Mouse (Mus musculus) heart, adult 11 months (tissue): ENCODE data around the gene Calr3.
A peak's percentile ranks its signal among the peaks of the same experiment; 100 is the strongest.

Source experiments
- DNase-seq: peaks from one replicate; pipeline ENCODE4 v3.0.0; 2022

Gene Calr3

GRCm38 (mm10) chr8:72434952-72435351 lies 8.7 kb downstream of the Calr3 start:
- peak; percentile 98 for DNase-seq

DNA sequence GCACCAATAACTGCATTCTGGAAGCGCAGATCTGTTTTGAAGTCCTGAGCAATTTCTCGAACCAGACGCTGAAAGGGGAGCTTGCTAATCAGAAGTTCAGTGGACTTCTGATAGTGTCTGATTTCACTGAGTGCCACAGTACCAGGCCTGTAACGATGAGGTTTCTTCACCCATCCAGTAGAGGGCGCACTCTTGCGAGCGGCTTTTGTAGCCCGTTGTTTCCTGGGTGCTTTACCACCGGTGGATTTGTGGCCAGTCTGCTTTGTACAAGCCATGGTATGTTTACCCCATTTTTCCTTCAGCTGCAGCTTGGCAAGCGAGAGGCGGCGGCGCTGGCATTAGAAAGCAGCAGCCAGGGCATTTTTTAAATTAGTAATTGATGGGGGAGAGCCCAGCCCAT lies 14.0 kb downstream of the Calr3 start:
- no peak for DNase-seq

- no peak for DNase-seq
Measured at GRCm38 (mm10) chr8:72422926-72423325, 20.7 kb downstream of the Calr3 start.

DNA sequence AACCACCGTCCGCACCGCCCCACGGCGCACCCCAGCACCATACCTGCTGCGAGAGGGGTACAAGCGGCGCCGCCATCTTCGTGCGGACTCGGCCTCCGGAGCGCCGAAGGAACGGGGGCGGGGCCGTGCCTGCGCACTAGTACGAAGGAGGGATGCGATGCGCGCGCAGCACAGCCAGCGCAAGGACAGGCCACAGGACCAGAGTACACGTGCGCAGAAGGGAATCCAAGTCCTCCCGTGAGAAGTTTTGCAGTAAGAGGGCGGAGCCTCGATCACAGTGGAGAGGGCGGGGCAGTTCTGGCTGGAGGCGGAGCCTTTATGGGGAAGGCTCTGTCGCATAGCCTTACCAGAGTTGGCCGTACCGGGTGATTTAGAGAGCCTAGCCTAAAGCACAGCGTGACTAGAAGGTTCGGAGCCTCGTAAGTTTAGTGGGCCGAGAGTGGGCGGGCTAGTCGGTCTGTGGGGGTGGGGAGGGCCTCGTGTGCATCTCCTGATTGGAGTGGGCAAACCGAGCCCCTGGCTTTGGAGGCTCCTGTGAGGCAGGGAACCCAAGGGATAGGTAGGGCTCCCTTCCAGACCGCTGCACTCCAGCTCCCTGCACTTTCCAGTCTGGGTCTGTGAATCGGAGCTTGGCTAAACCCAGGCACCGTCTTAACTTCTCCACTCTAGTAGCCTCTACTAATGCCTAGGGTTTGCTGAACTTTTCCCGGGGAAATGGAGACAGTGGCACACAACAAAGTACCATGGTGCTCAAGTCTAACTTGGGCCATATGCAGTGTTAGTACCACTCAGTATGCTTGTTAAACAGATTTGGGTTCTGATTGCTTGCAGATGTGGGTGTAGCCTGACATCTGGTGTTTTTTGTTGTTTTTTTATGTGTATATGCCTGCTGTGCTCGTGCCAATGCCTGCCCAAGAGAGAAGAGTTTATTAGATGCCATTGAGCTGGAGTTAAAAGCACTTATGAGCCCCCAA lies 22.0 kb downstream of the Calr3 start, which contains the start of gene Eps15l1:
TSS of gene Eps15l1 (minus strand) at position 99 of the 974 bp plus-strand sequence.
- peak; percentile 100 for DNase-seq

DNA sequence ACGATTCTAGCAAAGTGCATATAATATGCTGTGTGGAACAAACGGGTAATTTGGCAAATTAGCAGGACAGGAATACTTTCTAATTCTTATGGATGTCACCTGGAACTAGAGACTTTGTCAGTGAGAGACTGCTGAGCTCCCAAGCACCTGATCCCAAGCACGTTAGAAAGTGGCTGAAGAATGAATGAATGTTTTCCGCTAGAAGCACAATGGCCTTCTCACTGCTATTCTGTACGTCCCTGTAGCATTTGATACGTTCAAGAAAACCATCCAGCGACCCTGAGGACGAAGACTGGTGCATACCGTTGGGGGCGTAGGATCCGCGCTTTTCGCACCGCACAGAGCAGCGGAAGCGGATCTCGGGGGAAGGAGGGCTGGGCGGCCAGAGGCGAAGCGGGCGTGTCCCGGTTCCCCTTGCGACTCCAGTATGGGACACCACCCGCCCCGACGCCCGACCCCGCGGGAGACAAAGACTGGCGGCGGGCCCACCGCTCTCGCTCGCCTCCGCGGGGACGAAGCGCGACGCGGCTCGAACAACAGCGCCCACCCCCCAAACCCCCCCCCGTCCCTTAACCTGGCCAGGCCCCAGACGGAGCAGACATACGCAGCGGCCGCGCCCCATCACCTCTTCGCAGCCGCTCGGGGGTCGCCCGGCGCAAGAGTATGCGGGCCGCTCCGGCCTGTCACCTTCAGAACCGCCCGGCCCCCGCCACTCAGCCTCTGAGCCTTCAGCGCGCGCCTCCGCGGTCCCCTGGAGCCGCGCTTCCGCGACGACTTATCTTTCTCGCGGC lies 22.9 kb downstream of the Calr3 start:
- DNase-seq: peak; percentile 95

GRCm38 (mm10) chr8:72418073-72418472 lies 25.6 kb downstream of the Calr3 start:
- no peak for DNase-seq

DNA sequence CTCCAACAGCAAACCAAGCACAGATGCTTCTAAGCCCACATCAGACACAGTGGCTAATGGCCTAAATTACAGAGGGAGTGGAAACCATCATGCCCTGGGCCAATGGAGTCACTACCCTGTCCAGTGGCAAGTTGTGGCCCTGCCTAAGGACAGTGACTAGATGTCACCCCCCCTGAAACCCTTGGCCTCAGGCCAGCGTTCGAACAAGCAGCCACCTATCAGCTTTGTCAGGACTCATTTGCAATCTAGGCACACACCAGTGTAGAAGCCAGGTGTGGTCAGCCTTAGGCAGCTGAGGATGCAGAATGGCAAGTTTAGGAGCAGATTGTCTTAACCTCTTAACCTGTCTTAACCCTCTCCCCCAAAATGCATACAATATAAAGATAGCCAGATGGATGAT lies 28.4 kb downstream of the Calr3 start:
- DNase-seq: no peak

DNA sequence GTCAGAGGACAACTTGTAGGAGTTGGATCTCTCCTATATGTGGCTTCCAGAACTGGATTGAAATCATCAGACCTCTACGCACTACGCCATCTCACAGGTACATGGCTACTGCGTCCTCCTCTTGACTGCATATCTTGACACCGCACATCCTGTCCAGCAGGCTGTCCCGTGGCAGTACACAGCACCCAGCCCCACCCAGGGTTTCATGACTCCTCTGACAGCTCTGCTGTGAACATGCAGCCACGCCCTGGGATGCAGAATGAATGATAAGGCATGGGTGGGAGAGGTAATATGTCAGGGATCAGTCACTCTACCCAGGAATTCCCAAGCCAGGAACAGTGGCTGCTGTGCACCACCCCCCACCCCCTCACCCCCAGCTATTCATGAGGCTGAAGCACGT lies 29.8 kb downstream of the Calr3 start:
- no peak for DNase-seq

- DNase-seq: no peak
Measured at GRCm38 (mm10) chr8:72409443-72409842, 34.2 kb downstream of the Calr3 start.

GRCm38 (mm10) chr8:72407878-72408277 lies 35.8 kb downstream of the Calr3 start:
- no peak for DNase-seq

- peak; percentile 83 for DNase-seq
Measured at GRCm38 (mm10) chr8:72402981-72403380, 40.7 kb downstream of the Calr3 start.

- no peak for DNase-seq
Measured at GRCm38 (mm10) chr8:72401381-72401780, 42.3 kb downstream of the Calr3 start.

DNA sequence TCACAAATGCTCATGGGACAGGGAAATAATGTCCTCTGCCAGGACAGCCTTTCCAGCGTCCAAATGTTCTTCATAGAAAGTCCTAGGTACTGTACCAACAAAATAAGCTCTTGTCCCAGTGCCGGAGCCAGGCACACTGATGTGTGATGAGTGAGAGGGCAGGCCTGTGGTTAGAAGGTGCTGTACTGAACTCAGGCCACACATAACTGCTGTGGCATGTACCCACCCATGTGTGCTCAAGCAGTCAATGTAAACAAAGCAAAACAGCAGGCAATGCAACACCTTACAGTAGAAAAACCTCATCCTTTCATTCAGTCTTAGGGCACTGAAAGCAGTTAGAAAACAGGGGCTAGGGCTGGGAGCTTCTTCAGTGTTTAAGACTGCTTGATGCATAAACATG lies 57.9 kb downstream of the Calr3 start:
- no peak for DNase-seq

GRCm38 (mm10) chr8:72382395-72382794 lies 61.3 kb downstream of the Calr3 start:
- peak; percentile 93 for DNase-seq

DNA sequence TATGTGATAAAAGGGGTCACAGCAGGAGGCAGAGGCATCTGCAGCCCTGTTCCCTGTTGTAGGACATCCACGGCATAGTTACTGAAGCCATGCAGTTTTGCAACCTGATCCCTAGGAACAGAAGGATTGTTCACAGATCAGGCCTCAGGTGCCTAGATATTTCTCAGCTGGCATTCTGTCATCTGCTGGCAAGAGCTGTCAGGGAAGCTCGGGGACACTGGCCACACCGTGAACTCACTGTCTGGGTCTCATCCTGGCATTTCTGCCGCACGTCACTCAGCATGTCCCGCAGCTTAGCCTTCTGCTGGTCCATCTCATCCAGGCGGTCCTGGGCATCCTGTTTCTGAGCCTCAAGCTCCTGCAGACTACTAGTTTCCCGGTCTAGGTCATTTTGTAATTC lies 63.0 kb downstream of the Calr3 start:
- DNase-seq: no peak

DNA sequence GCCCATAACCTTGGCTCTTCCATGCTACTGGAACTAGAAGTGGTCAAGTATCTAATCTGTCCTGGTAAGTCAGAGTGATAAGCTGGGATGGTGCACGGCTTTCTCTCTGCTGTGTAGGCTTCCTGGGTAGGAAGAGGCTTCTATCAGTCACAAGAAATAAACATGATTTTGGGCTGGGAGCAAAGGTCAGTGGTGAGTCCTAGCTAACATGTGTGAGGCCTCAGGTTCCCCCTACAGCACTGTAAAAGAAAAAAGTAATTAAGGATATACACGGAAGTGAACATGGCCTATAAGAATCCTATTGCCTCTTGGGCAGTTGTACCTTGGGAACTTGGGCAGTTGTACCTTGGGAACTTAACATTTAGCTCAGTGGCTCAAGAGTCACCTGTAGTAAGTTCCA lies 66.8 kb downstream of the Calr3 start:
- DNase-seq: no peak

- no peak for DNase-seq
Measured at GRCm38 (mm10) chr8:72376309-72376708, 67.4 kb downstream of the Calr3 start.

DNA sequence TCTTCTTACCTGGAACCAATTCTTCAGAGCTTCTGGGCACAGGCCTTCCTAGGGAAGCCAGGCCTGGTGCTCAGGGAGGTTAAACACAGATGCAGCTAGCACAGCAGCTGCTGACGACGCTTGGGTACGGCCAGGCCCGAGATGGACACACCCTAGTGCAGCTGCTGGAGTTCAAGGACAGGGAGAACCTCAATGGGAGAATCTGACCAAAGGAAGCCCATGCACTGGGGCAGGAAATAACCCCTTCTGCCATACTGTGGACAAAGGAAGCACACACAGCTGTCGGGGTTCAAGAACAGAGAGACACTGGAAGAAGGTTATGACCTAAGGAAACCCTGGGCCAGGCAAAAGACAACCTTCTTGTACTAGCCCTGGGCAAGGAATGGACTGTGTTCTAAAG lies 68.5 kb downstream of the Calr3 start:
- DNase-seq: peak; percentile 93
